Mouse (Mus musculus) liver, embryonic 15.5 days (tissue): ENCODE results near the gene Speer4f1. TPM values are rescaled to one million over a fixed set of nuclear protein-coding genes. Genes with fewer than 3 reads are reported as not detected.

ENCODE experiments used
- ATAC-seq: fragments of 200-750 bp; cut with Nextera tagmentation; 2 replicates; pipeline ENCODE4 v1.8.0; 2017; ENCODE audit warnings: moderate number of reproducible peaks, mild to moderate bottlenecking, moderate library complexity; ENCODE audit not compliant: insufficient read depth
- H3K27ac ChIP-seq: fragments of 300-500 bp; sonication (generic); replicated peaks from 2 replicates; pipeline ENCODE4 v1.5.1; 2015; ENCODE audit warnings: mild to moderate bottlenecking, inconsistent platforms
- H3K27me3 ChIP-seq: fragments of 300-500 bp; sonication (generic); 2 replicates; pipeline ENCODE4 v1.6.1; 2015; ENCODE audit warnings: mild to moderate bottlenecking, inconsistent platforms
- H3K36me3 ChIP-seq: fragments of 300-500 bp; sonication (generic); replicated peaks from 2 replicates; pipeline ENCODE4 v1.6.1; 2015; ENCODE audit warnings: moderate library complexity, mild to moderate bottlenecking, inconsistent platforms
- H3K4me1 ChIP-seq: fragments of 300-500 bp; sonication (generic); replicated peaks from 2 replicates; pipeline ENCODE4 v1.6.1; 2015; ENCODE audit warnings: inconsistent platforms
- H3K4me2 ChIP-seq: fragments of 300-500 bp; sonication (generic); 2 replicates; pipeline ENCODE4 v1.6.1; 2015; ENCODE audit warnings: moderate library complexity, mild to moderate bottlenecking, inconsistent platforms
- H3K4me3 ChIP-seq: fragments of 300-500 bp; sonication (generic); replicated peaks from 2 replicates; pipeline ENCODE4 v1.5.1; 2015; ENCODE audit warnings: mild to moderate bottlenecking, inconsistent platforms
- H3K9ac ChIP-seq: fragments of 300-500 bp; sonication (generic); 2 replicates; pipeline ENCODE4 v1.6.1; 2015; ENCODE audit warnings: moderate library complexity, mild to moderate bottlenecking, inconsistent platforms
- H3K9me3 ChIP-seq: fragments of 300-500 bp; sonication (generic); replicated peaks from 2 replicates; pipeline ENCODE4 v1.6.1; 2016; ENCODE audit warnings: inconsistent platforms
- WGBS: fragments of 180-500 bp; shearing (Covaris S2); methylation state at CpG from one replicate; pipeline ENCODE4 v1.1.7; 2015; ENCODE audit warnings: mixed read lengths; ENCODE audit not compliant: insufficient replicate concordance; 5-methylcytosine and 5-hydroxymethylcytosine counted together
- polyA plus RNA-seq: library from polyadenylated mRNA; unstranded; fragments of >200 nt; fragmentation: Nextera tagmentation; extraction: Ambion mirVana; gene quantifications from 2 replicates; pipeline ENCODE4 v1.2.1, GENCODE M21; 2015

Gene Speer4f1
- polyA plus RNA-seq, 1 experiment from 2014 or later: not detected

GRCm38 (mm10) chr5:17496650-17497049, 20.8 kb downstream of the Speer4f1 start:
- H3K9me3 ChIP-seq: no peaks in the 10 kb centered on the region
- no peaks in the 10 kb centered on the region for H3K4me1 ChIP-seq
- H3K27ac ChIP-seq: no peak overlapping the region
- no peaks in the 10 kb centered on the region for H3K36me3 ChIP-seq
- no peak overlapping the region for H3K4me3 ChIP-seq
- WGBS: 60% methylated on average over 5 of the region's 5 CpGs
- no peak for ATAC-seq
- no peak overlapping the region for H3K4me2 ChIP-seq
- H3K9ac ChIP-seq: no peak overlapping the region
- H3K27me3 ChIP-seq: no peaks in the 10 kb centered on the region

- Histone ChIP-seq H3K36me3 (no peaks in the 10 kb centered on the region), H3K27me3 (no peaks in the 10 kb centered on the region), H3K4me1 (no peaks in the 10 kb centered on the region), H3K9me3 (no peaks in the 10 kb centered on the region), H3K9ac (no peak overlapping the region), H3K4me3 (no peak overlapping the region), H3K4me2 (no peak overlapping the region), H3K27ac (no peak overlapping the region)
- no peak for ATAC-seq
- WGBS: 54% methylated on average over 1 of the region's 1 CpGs
These were observed 24.0 kb downstream of the Speer4f1 start for GRCm38 (mm10) chr5:17499873-17500329.

GRCm38 (mm10) chr5:17500866-17501265, 25.0 kb downstream of the Speer4f1 start:
- WGBS: 36% methylated on average over 1 of the region's 1 CpGs
- Histone ChIP-seq H3K27ac (no peak overlapping the region), H3K4me3 (no peak overlapping the region), H3K36me3 (no peaks in the 10 kb centered on the region), H3K4me1 (no peaks in the 10 kb centered on the region), H3K4me2 (no peak overlapping the region), H3K9ac (no peak overlapping the region), H3K9me3 (no peaks in the 10 kb centered on the region), H3K27me3 (no peaks in the 10 kb centered on the region)
- ATAC-seq: no peak

GRCm38 (mm10) chr5:17505540-17505939, 29.6 kb downstream of the Speer4f1 start:
- Histone ChIP-seq H3K4me1 (no peaks in the 10 kb centered on the region), H3K4me3 (no peak overlapping the region), H3K36me3 (no peaks in the 10 kb centered on the region), H3K27ac (no peak overlapping the region), H3K27me3 (no peaks in the 10 kb centered on the region), H3K9me3 (no peaks in the 10 kb centered on the region), H3K9ac (no peak overlapping the region), H3K4me2 (no peak overlapping the region)
- no peak for ATAC-seq

GRCm38 (mm10) chr5:17508038-17508437, 32.1 kb downstream of the Speer4f1 start:
- Histone ChIP-seq H3K9ac (no peak overlapping the region), H3K4me2 (no peak overlapping the region), H3K27ac (no peak overlapping the region), H3K36me3 (no peaks in the 10 kb centered on the region), H3K4me1 (no peaks in the 10 kb centered on the region), H3K9me3 (no peaks in the 10 kb centered on the region), H3K27me3 (no peaks in the 10 kb centered on the region), H3K4me3 (no peak overlapping the region)
- ATAC-seq: no peak
- 51% methylated on average over 3 of the region's 3 CpGs for WGBS

Other genes with a start within 250 kb of the Speer4f1 start
- not detected in 2 replicates for gene Speer4f2, start 102.9 kb upstream of the Speer4f1 start, polyA plus RNA-seq
- gene Sema3c, start 98.2 kb downstream of the Speer4f1 start, polyA plus RNA-seq: 0.38 and 0.62 TPM in 2 replicates